Mouse (Mus musculus): ENCODE results near the gene Nrd1. TPM values are rescaled to one million over a fixed set of nuclear protein-coding genes. Genes with fewer than 3 reads are reported as not detected.

The Nrd1 gene
- total and polyA plus RNA-seq, 2 experiments from 2014 or later: 50.7 to 61.2 TPM

GRCm38 (mm10) chr4:109091241-109091777 lies 90.9 kb downstream of the Nrd1 start:
- no peak for TF ChIP-seq CTCF (IDR thresholded peaks at IDR 0.05; ENCODE audit: low read depth)
- Histone ChIP-seq H3K9me3 (ENCODE audit: low read length) (no peaks in the 10 kb centered on the region), H3K4me2 (ENCODE audit: low read depth) (no peak overlapping the region), H3K4me1 (ENCODE audit: insufficient read depth) (no peaks in the 10 kb centered on the region; the same call in 1 of the 2 replicates), H3K4me3 (ENCODE audit: low read depth, low read length) (no peak overlapping the region), H3K27ac (ENCODE audit: low read depth, low read length) (no peak overlapping the region), H3K27me3 (ENCODE audit: insufficient read depth, low read length) (no peaks in the 10 kb centered on the region), H3K36me3 (ENCODE audit: insufficient read depth) (no peaks in the 10 kb centered on the region), H3K9ac (no peak overlapping the region)
- ATAC-seq (peak; percentile 74), DNase-seq (peak; percentile 26)
- 56% methylated on average over 8 of the region's 8 CpGs for WGBS

- H3K4me2 ChIP-seq (ENCODE audit: low read depth): no peak overlapping the region
- no peak overlapping the region for H3K27ac ChIP-seq (ENCODE audit: low read depth, low read length)
- no peaks in the 10 kb centered on the region for H3K27me3 ChIP-seq (ENCODE audit: insufficient read depth, low read length)
- H3K9ac ChIP-seq: no peak overlapping the region
- no peak for DNase-seq
- ATAC-seq: no peak
- no peaks in the 10 kb centered on the region; the same call in 1 of the 2 replicates for H3K4me1 ChIP-seq (ENCODE audit: insufficient read depth)
- TF ChIP-seq CTCF (IDR thresholded peaks at IDR 0.05; ENCODE audit: low read depth): no peak
- H3K9me3 ChIP-seq (ENCODE audit: low read length): no peaks in the 10 kb centered on the region
- no peak overlapping the region for H3K4me3 ChIP-seq (ENCODE audit: low read depth, low read length)
- H3K36me3 ChIP-seq (ENCODE audit: insufficient read depth): no peaks in the 10 kb centered on the region
- 92% methylated on average over 5 of the region's 5 CpGs for WGBS
These were observed 91.9 kb downstream of the Nrd1 start for GRCm38 (mm10) chr4:109092344-109092743.

DNA sequence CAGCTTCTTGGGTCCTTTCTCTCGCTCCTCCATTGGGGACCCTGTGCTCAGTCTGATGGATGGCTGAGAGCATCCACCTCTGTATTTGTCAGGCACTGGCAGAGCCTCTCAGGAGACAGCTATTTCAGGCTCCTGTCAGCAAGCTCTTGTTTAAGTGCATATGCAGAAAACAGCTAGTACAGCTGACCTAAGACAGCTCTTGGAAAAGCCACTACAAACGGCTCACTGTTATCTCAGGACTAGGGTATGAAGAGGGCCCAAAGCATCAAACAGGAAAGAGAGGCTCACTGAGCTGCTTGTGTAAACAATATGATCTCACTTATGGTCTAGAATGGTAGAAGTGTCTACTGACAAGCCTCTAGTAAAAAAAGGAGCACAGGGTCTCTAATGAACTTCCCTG lies 93.8 kb downstream of the Nrd1 start:
- no peak overlapping the region for H3K27ac ChIP-seq (ENCODE audit: low read depth, low read length)
- no peaks in the 10 kb centered on the region for H3K27me3 ChIP-seq (ENCODE audit: insufficient read depth, low read length)
- H3K9me3 ChIP-seq (ENCODE audit: low read length): no peaks in the 10 kb centered on the region
- no peak overlapping the region for H3K4me2 ChIP-seq (ENCODE audit: low read depth)
- DNase-seq (no peak), ATAC-seq (no peak)
- H3K4me3 ChIP-seq (ENCODE audit: low read depth, low read length): no peak overlapping the region
- H3K4me1 ChIP-seq (ENCODE audit: insufficient read depth): no peaks in the 10 kb centered on the region; the same call in 1 of the 2 replicates
- H3K36me3 ChIP-seq (ENCODE audit: insufficient read depth): no peaks in the 10 kb centered on the region
- no peak for TF ChIP-seq CTCF (IDR thresholded peaks at IDR 0.05; ENCODE audit: low read depth)
- WGBS: 80% methylated on average over 2 of the region's 2 CpGs
- H3K9ac ChIP-seq: no peak overlapping the region

DNA sequence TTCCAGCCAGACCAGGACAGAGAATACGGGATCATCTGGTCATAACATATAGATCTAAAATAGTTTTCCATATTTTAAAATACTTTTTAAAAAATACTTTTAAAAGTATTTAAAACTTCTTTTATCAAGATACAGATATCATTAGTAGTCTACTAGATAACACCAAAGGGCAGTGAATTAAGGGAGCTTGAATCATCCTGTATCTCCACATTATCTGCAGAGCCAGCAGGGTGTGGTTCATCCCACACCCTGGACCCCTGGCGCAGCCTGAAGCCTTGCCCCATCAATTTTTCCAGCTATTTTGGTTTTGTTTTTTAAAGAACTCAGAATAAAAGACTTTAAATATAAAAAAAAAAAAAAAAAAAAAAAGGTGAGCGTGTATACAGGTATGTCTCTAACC lies 98.4 kb downstream of the Nrd1 start:
- 94% methylated on average over 3 of the region's 3 CpGs for WGBS
- no peak overlapping the region for H3K9ac ChIP-seq
- ATAC-seq (no peak), DNase-seq (no peak)
- H3K4me3 ChIP-seq (ENCODE audit: low read depth, low read length): no peak overlapping the region
- no peaks in the 10 kb centered on the region for H3K9me3 ChIP-seq (ENCODE audit: low read length)
- TF ChIP-seq CTCF (IDR thresholded peaks at IDR 0.05; ENCODE audit: low read depth): no peak
- no peaks in the 10 kb centered on the region; the same call in 1 of the 2 replicates for H3K36me3 ChIP-seq (ENCODE audit: insufficient read depth)
- H3K27me3 ChIP-seq (ENCODE audit: insufficient read depth, low read length): no peaks in the 10 kb centered on the region
- no peak overlapping the region for H3K27ac ChIP-seq (ENCODE audit: low read depth, low read length)
- no peaks in the 10 kb centered on the region; the same call in 1 of the 2 replicates for H3K4me1 ChIP-seq (ENCODE audit: insufficient read depth)
- H3K4me2 ChIP-seq (ENCODE audit: low read depth): no peak overlapping the region

GRCm38 (mm10) chr4:109102574-109102973 lies 102.1 kb downstream of the Nrd1 start:
- H3K27ac ChIP-seq (ENCODE audit: low read depth, low read length): no peak overlapping the region
- H3K27me3 ChIP-seq (ENCODE audit: insufficient read depth, low read length): no peaks in the 10 kb centered on the region
- H3K4me2 ChIP-seq (ENCODE audit: low read depth): no peak overlapping the region
- H3K9me3 ChIP-seq (ENCODE audit: low read length): no peaks in the 10 kb centered on the region
- H3K9ac ChIP-seq: no peak overlapping the region
- no peaks in the 10 kb centered on the region; the same call in 1 of the 2 replicates for H3K36me3 ChIP-seq (ENCODE audit: insufficient read depth)
- no peak overlapping the region for H3K4me3 ChIP-seq (ENCODE audit: low read depth, low read length)
- WGBS: 84% methylated on average over 5 of the region's 5 CpGs
- no peak for TF ChIP-seq CTCF (IDR thresholded peaks at IDR 0.05; ENCODE audit: low read depth)
- no peak for ATAC-seq
- no peak for DNase-seq
- no peaks in the 10 kb centered on the region for H3K4me1 ChIP-seq (ENCODE audit: insufficient read depth)

GRCm38 (mm10) chr4:109103145-109103883 lies 102.9 kb downstream of the Nrd1 start:
- H3K9ac ChIP-seq: no peak overlapping the region
- TF ChIP-seq CTCF (IDR thresholded peaks at IDR 0.05; ENCODE audit: low read depth): no peak
- no peaks in the 10 kb centered on the region; the same call in 1 of the 2 replicates for H3K36me3 ChIP-seq (ENCODE audit: insufficient read depth)
- H3K9me3 ChIP-seq (ENCODE audit: low read length): no peaks in the 10 kb centered on the region
- no peak for DNase-seq
- H3K4me3 ChIP-seq (ENCODE audit: low read depth, low read length): no peak overlapping the region
- ATAC-seq: no peak
- H3K4me2 ChIP-seq (ENCODE audit: low read depth): no peak overlapping the region
- no peaks in the 10 kb centered on the region for H3K27me3 ChIP-seq (ENCODE audit: insufficient read depth, low read length)
- WGBS: 84% methylated on average over 9 of the region's 9 CpGs
- no peak overlapping the region for H3K27ac ChIP-seq (ENCODE audit: low read depth, low read length)
- no peaks in the 10 kb centered on the region for H3K4me1 ChIP-seq (ENCODE audit: insufficient read depth)

GRCm38 (mm10) chr4:109105254-109105653 lies 104.8 kb downstream of the Nrd1 start:
- TF ChIP-seq CTCF (IDR thresholded peaks at IDR 0.05; ENCODE audit: low read depth): no peak
- Histone ChIP-seq H3K27ac (ENCODE audit: low read depth, low read length) (no peak overlapping the region), H3K9me3 (ENCODE audit: low read length) (no peaks in the 10 kb centered on the region), H3K27me3 (ENCODE audit: insufficient read depth, low read length) (no peaks in the 10 kb centered on the region), H3K4me2 (ENCODE audit: low read depth) (no peak overlapping the region), H3K4me3 (ENCODE audit: low read depth, low read length) (no peak overlapping the region), H3K4me1 (ENCODE audit: insufficient read depth) (no peaks in the 10 kb centered on the region), H3K9ac (no peak overlapping the region), H3K36me3 (ENCODE audit: insufficient read depth) (no peaks in the 10 kb centered on the region; the same call in 1 of the 2 replicates)
- DNase-seq (no peak), ATAC-seq (no peak)

Measured in forebrain, postnatal 0 days (tissue).